Mouse (Mus musculus) urinary bladder, postnatal 25 days (tissue): Measurements from ENCODE around the gene Aldh1a7.
A peak's percentile ranks its signal among the peaks of the same experiment; 100 is the strongest.
"Not testable (repeated sequence)": the region's sequence is repeated elsewhere in the genome, so short reads cannot be mapped to it uniquely, and the experiment has no call there.

Experiments used
- DNase-seq: peaks from one replicate; pipeline ENCODE4 v3.0.0; 2022; ENCODE audit warnings: low spot score

Aldh1a7 gene

DNA sequence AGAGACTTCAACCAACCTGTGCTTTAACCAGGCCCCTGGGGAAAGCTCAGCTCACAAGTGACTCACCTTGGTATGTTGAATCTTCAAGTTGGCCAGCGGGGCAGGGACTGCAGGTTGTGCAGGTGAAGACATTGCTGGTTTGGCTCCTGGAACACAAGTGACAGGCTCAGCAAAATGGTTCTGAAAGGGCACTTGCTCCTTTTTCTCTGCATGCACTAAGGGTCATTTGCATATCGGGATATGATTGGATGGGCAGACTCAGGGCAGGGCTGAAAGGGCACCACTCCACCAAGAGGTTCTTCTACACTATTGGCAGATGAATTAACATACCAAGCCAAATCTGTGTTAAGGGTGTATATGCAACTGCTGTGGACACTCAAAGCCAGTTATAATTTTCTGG is at the start of gene Aldh1a7:
Aldh1a7 (minus strand) TSS at position 182 of the 400 bp plus-strand sequence.
- peak; percentile 31 for DNase-seq

DNA sequence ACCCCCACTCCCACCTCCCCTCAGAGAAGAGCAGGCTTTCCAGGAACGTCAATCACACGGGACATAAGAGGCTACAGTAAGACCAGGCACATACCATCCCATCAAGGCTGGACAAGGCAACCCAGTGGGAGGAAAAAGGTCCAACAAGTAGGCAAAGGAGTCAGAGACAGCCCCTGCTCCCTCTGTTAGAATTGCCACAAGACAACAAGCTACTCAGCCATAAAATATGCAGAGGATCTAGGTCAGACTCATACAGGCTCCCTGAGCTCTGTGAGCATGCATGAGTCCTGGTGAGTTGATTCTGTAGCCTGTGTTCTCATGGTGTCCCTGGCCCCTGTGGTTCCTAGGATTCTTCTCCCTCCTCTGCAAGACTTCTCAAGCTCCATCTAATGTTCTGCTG is 48.3 kb upstream of the Aldh1a7 start:
- DNase-seq, result no peak

DNA sequence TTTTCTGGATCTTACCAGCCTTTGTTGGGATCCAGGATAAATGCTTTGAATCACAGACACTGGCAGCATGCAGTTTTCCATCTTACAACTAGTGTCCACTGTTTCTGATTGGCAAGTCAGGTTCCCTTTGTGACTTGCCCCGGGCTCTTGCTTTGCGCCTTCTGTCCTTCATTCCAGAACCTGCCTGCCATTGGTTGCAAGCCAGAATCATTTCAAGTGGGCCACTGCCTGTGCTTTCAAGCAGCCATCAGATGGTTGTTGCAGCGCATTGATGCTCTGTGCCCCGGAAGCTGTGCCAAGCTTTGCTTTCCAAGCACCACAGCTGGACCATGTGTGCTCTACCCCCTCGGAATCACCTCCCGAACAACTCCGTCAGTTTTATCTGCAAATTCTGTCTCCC is 46.6 kb upstream of the Aldh1a7 start:
- no peak for DNase-seq

DNA sequence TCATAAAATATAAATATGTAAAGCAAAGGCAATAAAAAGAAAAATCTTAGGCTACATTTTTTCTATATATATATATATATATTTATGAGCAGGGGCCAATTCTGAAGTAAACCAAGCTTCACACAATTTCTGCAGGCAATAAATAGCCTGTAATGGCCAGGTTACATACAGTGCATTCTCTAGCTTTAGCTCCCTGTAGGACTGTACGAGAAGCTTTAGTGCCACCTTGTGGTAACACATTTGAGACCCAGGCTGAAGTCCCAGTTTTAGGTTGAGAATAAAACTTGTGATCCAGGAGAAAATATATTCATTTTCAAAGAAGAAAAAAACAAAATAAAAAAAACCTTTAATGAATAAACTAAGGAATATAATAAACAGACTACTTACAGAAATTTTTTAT is 36.9 kb upstream of the Aldh1a7 start:
- peak; percentile 15 for DNase-seq

GRCm38 (mm10) chr19:20761675-20762426 is 34.5 kb upstream of the Aldh1a7 start:
- no peak for DNase-seq

GRCm38 (mm10) chr19:20761119-20761518 is 33.8 kb upstream of the Aldh1a7 start:
- no peak for DNase-seq

GRCm38 (mm10) chr19:20744630-20745029 is 17.3 kb upstream of the Aldh1a7 start:
- no peak for DNase-seq

GRCm38 (mm10) chr19:20728278-20728677 is 916 bp upstream of the Aldh1a7 start:
- DNase-seq, result no peak

DNA sequence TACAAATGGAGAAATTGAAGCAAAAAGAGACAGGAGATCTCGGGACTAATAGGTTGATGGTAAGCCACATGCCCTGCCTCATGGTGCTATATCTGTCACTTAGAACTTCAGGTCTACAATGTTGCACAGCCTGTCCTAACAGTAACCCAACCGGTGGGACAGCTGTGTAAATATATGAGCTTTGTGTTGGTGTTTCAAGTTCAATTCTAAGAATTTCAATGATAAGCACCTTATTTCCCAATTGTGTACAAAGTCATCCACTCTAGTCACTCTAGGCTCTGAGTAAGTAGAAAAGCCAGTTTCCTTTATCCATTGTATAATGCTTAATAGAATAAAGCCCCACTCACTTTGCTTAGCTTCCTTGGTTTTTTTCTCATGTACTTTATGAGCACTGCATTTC is 4.4 kb downstream of the Aldh1a7 start:
- peak; percentile 22 for DNase-seq

DNA sequence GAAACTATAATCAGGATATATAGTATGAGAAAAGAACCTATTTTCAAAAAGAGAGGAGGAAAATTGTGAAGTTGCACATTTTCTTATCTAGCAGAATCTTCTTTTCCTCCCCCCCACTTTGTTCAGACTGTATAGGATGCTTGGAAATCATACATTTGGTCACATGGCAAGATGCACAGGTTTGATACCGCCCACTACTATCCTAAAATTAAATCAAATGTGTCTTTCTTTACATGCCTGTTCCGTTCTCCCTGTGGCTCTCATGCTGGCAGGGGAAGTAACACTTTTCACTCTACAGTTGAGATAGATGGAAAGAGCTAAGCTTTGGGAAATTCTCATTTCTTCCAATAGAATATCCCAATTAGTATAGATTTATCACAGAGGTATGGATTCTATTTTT is 7.1 kb downstream of the Aldh1a7 start:
- no peak for DNase-seq

- DNase-seq, result no peak
These were observed 11.7 kb downstream of the Aldh1a7 start for GRCm38 (mm10) chr19:20715617-20716016.

- DNase-seq, result no peak
These were observed 12.3 kb downstream of the Aldh1a7 start for GRCm38 (mm10) chr19:20715093-20715492.

DNA sequence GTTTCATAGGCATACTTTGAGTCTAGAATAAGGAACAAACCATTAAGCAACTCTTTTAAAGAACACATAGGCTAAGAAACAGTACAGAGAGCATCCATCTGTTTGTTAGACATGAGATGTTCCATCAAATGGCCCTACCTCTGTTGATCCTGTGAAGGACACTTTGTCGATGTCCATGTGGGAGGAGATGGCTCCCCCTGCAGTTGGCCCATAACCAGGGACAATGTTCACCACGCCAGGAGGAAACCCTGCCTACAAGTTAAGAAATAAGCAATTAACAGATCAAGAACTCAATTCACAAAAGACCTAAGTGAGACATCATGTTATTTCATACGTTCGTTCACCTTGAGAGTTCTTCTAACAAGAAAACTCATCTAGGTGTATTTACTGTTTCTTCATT is 12.8 kb downstream of the Aldh1a7 start:
- DNase-seq, result no peak

DNA sequence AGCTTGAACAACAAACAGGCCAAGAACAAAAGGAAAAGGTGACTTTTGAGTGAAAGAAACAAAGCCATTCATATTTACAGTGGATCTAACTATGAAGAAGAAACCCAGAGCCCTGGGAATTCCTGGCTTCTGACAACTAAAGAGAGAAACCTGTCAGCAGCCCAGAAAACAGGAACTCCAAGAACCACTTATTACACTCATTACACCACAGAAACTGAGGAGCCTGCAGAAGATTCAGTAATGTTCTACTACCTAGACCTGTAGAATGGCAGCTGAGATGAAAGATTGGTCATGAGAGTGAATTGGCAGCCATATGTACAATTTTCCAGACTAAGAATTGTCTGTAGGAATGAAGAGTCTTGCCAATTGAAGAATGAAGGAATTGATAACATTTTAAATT is 20.2 kb downstream of the Aldh1a7 start:
- no peak for DNase-seq

GRCm38 (mm10) chr19:20706747-20707146 is 20.6 kb downstream of the Aldh1a7 start:
- no peak for DNase-seq

DNA sequence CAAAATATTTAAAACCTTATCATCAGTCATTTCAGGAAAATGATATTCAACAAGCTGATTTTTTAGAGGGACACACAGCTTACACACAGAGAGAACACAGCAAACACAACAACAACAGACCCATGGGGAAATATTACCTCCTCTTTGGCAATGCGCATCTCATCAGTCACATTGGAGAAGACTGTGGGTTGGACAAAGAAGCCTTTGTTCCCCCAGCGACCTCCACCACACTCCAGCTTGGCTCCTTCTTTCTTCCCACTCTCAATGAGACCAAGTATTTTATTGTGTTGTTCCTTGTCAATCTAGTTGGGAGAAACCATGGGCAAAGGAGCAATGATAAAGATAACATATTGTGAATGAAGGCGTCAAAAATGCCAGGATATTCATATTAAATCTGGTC is 25.3 kb downstream of the Aldh1a7 start:
- no peak for DNase-seq

- DNase-seq, result no peak
These were observed 49.5 kb downstream of the Aldh1a7 start for GRCm38 (mm10) chr19:20677697-20678355.

- DNase-seq, result no peak
These were observed 73.1 kb downstream of the Aldh1a7 start for GRCm38 (mm10) chr19:20654141-20654873.

DNA sequence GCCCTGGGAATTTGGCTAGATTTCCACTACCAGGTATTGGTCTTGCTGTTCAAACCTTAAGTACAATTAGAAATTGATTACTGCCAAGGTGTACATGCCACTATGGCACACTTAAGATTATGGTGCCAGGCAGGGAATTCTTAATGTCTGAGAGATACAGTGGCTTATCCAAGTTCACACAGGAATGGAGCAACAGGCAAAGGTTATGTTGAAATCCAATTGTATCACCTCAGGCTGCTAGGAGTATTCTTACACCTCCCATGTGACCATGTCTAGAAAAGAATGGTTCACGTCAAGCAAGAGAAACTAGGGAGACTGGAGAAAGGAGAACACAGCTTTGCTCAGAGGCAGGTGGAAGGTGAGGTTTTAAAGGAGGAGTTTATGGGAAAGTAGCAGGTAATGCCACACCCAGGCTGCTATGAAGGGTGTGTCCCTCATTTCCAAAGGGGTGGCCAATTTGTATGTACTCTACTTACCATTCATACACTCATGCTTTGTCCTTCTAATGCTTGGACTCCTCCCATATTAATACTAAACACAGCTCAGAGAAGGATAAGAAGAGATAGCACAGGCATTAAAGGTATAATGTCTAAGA is 74.2 kb downstream of the Aldh1a7 start:
- no peak for DNase-seq

DNA sequence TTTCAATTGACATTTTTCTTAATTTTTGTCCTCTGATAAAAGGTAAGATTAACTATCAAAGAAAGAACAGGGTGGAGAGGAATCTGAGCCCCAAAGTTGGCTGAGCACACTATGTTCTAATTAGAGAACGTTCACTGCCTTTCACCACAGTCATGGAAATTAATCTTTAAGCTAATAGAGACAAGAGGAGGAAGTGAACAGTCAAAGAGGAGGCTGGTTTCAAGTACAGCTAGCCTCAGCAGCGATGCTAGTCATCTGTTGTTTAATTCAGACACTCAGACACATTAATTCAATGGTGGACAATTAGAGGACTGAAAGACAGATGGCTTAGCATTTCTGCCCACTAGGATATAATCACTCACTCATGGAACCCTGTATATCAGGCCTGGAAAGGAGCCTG is 77.4 kb downstream of the Aldh1a7 start:
- DNase-seq, result no peak

DNA sequence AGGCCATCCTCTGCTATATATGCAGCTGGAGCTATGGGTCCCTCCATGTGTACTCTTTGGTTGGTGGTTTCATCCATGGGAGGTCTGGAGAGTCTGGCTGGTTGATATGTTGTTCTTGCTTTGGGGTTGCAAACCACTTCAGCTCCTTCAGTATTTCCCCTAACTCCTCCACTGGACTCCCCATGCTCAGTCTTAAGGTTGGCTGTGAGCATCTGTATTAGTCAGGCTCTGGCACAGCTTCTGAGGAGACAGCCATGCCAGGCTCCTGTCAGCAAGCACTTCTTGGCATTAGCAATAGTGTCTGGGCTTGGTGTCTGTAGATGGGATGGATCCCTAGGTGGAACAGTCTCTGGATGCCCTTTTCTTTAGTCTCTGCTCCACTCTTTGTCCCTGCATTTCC is 79.9 kb downstream of the Aldh1a7 start:
- DNase-seq, result not testable (repeated sequence)

- no peak for DNase-seq
These were observed 83.0 kb downstream of the Aldh1a7 start for GRCm38 (mm10) chr19:20644346-20644745.
